Mouse (Mus musculus): ENCODE results near the gene Ssr4. TPM values are rescaled to one million over a fixed set of nuclear protein-coding genes. Genes with fewer than 3 reads are reported as not detected.

Ssr4 gene
- polyA plus RNA-seq, 1 experiment, result 239 TPM

DNA sequence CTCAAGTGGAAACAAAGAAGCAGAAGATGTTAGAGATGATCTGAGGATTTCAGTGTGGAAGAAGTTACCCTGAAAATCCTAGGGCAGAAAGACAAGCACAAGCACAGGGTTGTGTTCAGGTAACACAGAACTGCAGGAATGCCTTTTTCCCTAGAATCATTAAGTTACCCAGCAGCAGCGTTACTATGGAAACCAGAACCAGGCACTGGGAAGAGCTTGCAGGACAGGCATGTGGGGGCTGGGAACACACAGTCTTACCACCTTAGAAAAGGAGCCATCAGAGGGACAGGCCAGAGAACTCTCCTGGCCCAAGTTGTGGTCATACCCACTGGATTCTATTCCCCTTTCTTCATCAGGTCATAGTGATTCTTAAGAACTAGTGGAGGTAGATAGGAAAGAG is 19.0 kb downstream of the Ssr4 start:
- no peaks in the 10 kb centered on the region for H3K4me1 ChIP-seq (ENCODE audit: control insufficient read depth, insufficient read depth, low read length)
- H3K27me3 ChIP-seq (replicated peaks; ENCODE audit: control insufficient read depth, insufficient read depth, low read length), result no peaks in the 10 kb centered on the region
- H3K36me3 ChIP-seq (ENCODE audit: control insufficient read depth, insufficient read depth, low read length), result no peaks in the 10 kb centered on the region
- no peak for DNase-seq
- 32% methylated on average over 1 of the region's 1 CpGs for WGBS
- TF ChIP-seq POLR2A (IDR thresholded peaks at IDR 0.05; ENCODE audit: low read depth, low read length) (no peak), CTCF (conservative IDR thresholded peaks at IDR 0.05; ENCODE audit: insufficient read depth, insufficient read length, low read depth, low read length) (no peak)
- H3K27ac ChIP-seq (ENCODE audit: insufficient read depth, low read depth, low read length), result no peak overlapping the region
- no peak overlapping the region for H3K4me3 ChIP-seq (ENCODE audit: insufficient read depth, low read depth, low read length)

DNA sequence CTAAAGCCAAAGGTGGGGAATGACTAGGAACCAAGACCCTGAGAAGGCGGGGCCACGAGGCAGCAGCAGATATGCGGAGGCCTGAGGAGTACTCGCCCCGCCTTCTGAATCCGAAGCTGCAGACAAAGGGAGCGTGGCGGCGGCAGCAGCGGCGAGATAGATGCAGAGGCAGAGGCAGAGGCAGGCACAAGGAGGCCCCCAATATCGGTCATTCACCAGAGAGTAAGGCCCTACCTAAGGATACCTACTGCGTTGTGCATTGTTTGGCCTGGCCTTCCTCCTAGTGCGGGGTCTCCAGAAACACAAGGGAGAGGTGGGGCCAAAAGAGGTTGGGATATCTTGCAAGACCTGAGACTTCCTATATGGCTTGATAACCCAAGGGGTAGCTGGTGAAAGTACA is 28.2 kb downstream of the Ssr4 start:
- no peak for DNase-seq
- no peaks in the 10 kb centered on the region for H3K4me1 ChIP-seq (ENCODE audit: control insufficient read depth, insufficient read depth, low read length)
- WGBS, result 21% methylated on average over 14 of the region's 14 CpGs
- H3K27me3 ChIP-seq (replicated peaks; ENCODE audit: control insufficient read depth, insufficient read depth, low read length), result no peaks in the 10 kb centered on the region
- no peaks in the 10 kb centered on the region for H3K36me3 ChIP-seq (ENCODE audit: control insufficient read depth, insufficient read depth, low read length)
- no peak overlapping the region for H3K27ac ChIP-seq (ENCODE audit: insufficient read depth, low read depth, low read length)
- H3K4me3 ChIP-seq (ENCODE audit: insufficient read depth, low read depth, low read length), result no peak overlapping the region
- TF ChIP-seq CTCF (conservative IDR thresholded peaks at IDR 0.05; ENCODE audit: insufficient read depth, insufficient read length, low read depth, low read length) (no peak), POLR2A (IDR thresholded peaks at IDR 0.05; ENCODE audit: low read depth, low read length) (no peak)

DNA sequence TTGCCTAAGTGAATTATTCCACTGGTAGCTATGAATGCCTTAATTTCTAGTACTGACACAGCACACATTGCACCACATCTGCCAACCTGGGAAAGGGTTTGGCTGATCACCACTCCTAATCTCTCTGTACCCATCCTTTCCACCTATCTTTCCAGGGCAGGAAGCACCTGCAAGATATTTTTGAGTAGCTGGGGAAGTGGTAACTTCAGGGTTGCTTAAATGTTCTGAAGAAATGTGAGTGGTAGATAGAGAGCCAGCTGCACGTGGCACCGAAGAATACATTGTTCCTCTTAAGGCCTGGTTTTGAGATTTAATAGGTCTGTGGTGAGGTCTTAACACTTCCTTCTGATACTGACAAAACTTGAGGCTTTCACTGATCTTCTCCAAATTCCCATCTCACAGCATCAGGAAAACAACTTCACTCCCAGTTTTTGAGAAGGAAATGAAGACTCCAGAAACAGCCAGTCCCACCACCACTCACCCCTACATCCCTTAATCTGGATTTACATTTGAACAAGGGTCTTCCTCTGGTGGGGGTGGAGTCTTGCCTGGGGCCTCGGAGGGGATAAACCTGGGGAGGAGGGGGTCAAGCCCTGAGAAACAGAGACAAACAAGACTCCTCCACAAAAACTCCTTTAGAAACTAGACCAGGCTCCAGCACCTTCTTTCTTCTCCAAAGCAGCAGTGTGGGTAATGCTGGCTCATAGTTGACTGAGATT is 29.9 kb downstream of the Ssr4 start:
- Histone ChIP-seq H3K4me3 (ENCODE audit: insufficient read depth, low read depth, low read length) (no peak overlapping the region), H3K27ac (ENCODE audit: insufficient read depth, low read depth, low read length) (no peak overlapping the region), H3K27me3 (replicated peaks; ENCODE audit: control insufficient read depth, insufficient read depth, low read length) (no peaks in the 10 kb centered on the region), H3K36me3 (ENCODE audit: control insufficient read depth, insufficient read depth, low read length) (no peaks in the 10 kb centered on the region), H3K4me1 (ENCODE audit: control insufficient read depth, insufficient read depth, low read length) (no peaks in the 10 kb centered on the region)
- WGBS, result 49% methylated on average over 3 of the region's 3 CpGs
- TF ChIP-seq POLR2A (IDR thresholded peaks at IDR 0.05; ENCODE audit: low read depth, low read length) (no peak), CTCF (conservative IDR thresholded peaks at IDR 0.05; ENCODE audit: insufficient read depth, insufficient read length, low read depth, low read length) (no peak)
- no peak for DNase-seq

DNA sequence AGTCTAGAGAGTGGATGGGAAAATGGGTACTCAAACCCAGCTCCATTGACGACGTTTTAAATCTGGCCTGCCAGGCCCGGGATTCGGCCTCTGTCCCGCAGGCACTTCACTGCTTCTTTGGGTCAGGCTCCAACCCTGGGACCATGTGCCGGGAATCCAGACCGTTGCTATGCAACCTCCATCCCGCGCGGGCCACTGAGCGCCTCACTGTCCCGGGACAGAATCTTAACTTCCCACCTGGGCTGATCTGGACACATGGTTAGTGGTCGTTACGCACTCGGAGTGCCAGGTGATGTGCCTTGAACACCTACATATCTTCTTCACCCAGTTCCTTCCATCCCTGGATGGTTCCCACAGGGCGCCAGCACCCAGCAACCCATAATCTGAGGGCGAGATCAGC is 36.9 kb downstream of the Ssr4 start:
- no peaks in the 10 kb centered on the region for H3K36me3 ChIP-seq (ENCODE audit: control insufficient read depth, insufficient read depth, low read length)
- no peaks in the 10 kb centered on the region for H3K27me3 ChIP-seq (replicated peaks; ENCODE audit: control insufficient read depth, insufficient read depth, low read length)
- TF ChIP-seq CTCF (conservative IDR thresholded peaks at IDR 0.05; ENCODE audit: insufficient read depth, insufficient read length, low read depth, low read length), result no peak
- TF ChIP-seq POLR2A (IDR thresholded peaks at IDR 0.05; ENCODE audit: low read depth, low read length), result no peak
- H3K4me3 ChIP-seq (ENCODE audit: insufficient read depth, low read depth, low read length), result peak overlapping the region; percentile 72; the same call in 1 of the 2 replicates
- DNase-seq, result no peak
- H3K27ac ChIP-seq (ENCODE audit: insufficient read depth, low read depth, low read length), result no peak overlapping the region
- WGBS, result 9% methylated on average over 17 of the region's 17 CpGs
- no peaks in the 10 kb centered on the region for H3K4me1 ChIP-seq (ENCODE audit: control insufficient read depth, insufficient read depth, low read length)

DNA sequence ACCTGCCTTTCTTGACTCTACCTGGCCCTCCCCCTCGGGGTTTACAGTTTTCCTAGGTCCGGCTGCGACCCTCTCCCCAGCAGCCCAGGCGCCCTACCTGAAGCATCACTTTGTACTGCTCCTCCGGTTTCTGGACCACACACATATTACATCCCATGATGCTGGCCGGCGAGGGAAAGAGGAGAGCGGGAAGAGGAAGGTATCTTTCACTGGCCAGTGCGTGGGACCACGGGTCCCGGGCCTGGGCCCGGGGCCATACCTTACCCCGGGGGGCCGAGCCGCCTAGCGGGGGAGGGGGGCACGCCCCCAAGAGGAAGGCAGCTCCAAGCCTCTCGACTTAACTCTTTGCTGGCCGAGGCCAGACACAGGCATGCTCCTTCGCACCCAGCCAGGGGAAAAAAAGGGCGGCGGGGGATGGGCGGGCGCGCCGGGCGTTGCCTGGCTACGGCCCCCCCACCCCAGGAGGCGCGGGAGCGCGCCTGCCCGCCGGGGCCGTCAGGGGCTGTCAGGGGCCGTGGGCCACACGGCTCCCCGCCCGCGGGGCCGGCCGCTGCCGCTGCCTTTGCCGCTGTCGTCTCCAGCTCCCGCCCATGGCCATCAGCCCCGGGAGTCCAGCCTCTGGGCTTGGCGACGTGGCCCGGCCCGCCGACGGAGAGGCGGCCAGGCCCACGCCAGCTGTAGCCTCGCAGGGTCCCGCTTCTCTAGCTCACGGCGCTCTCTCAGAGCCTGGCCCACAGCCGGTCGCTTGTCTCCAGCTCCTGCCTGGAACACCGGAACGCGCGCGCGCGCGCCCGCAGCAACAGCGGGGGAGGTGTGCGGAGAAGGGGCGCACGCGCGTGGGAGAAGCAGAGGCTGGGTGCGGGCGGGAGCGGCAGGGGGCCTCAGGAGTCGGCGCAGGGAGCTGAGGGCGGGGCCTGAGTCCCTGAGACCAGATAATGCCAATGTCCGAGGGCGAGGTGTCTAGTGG is 37.6 kb downstream of the Ssr4 start, which contains the start of gene Pdzd4:
Gene Pdzd4, minus strand, starts transcription at position 785 of the 967 bp plus-strand sequence.
- no peaks in the 10 kb centered on the region for H3K27me3 ChIP-seq (replicated peaks; ENCODE audit: control insufficient read depth, insufficient read depth, low read length)
- DNase-seq, result peak; percentile 42
- no peaks in the 10 kb centered on the region for H3K4me1 ChIP-seq (ENCODE audit: control insufficient read depth, insufficient read depth, low read length)
- peak within 1 kb of the TSS; percentile 72 for H3K4me3 ChIP-seq (ENCODE audit: insufficient read depth, low read depth, low read length)
- no peak for TF ChIP-seq CTCF (conservative IDR thresholded peaks at IDR 0.05; ENCODE audit: insufficient read depth, insufficient read length, low read depth, low read length)
- no peak for TF ChIP-seq POLR2A (IDR thresholded peaks at IDR 0.05; ENCODE audit: low read depth, low read length)
- no peaks in the 10 kb centered on the region for H3K36me3 ChIP-seq (ENCODE audit: control insufficient read depth, insufficient read depth, low read length)
- WGBS, result 1% methylated on average over 36 of the region's 84 CpGs
- H3K27ac ChIP-seq (ENCODE audit: insufficient read depth, low read depth, low read length), result no peak within 1 kb of the TSS

DNA sequence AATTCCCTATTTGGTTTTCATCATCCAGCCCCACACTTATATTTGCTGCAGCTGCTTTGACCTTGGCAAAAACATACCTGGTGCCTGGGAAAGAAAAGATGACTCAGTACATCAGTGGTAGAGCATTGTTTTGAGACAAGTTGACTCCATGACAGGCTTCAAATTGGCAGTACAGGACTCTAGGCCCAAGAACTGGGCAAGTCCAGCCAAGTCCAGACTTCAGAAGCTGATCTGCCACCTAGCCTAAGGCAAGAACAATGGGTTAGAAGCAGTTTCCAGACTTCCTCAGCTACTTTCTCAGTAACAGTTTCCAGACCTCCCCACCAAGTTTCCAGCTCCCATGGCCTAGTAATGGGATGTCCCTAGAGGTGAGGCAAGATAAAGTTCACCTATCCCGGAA is 48.9 kb downstream of the Ssr4 start:
- TF ChIP-seq CTCF (conservative IDR thresholded peaks at IDR 0.05; ENCODE audit: insufficient read depth, insufficient read length, low read depth, low read length) (no peak), POLR2A (IDR thresholded peaks at IDR 0.05; ENCODE audit: low read depth, low read length) (no peak)
- no peak overlapping the region for H3K27ac ChIP-seq (ENCODE audit: insufficient read depth, low read depth, low read length)
- no peaks in the 10 kb centered on the region for H3K27me3 ChIP-seq (replicated peaks; ENCODE audit: control insufficient read depth, insufficient read depth, low read length)
- H3K4me1 ChIP-seq (ENCODE audit: control insufficient read depth, insufficient read depth, low read length), result no peaks in the 10 kb centered on the region
- H3K36me3 ChIP-seq (ENCODE audit: control insufficient read depth, insufficient read depth, low read length), result no peaks in the 10 kb centered on the region
- DNase-seq, result no peak
- H3K4me3 ChIP-seq (ENCODE audit: insufficient read depth, low read depth, low read length), result no peak overlapping the region
- 88% methylated on average over 1 of the region's 1 CpGs for WGBS

DNA sequence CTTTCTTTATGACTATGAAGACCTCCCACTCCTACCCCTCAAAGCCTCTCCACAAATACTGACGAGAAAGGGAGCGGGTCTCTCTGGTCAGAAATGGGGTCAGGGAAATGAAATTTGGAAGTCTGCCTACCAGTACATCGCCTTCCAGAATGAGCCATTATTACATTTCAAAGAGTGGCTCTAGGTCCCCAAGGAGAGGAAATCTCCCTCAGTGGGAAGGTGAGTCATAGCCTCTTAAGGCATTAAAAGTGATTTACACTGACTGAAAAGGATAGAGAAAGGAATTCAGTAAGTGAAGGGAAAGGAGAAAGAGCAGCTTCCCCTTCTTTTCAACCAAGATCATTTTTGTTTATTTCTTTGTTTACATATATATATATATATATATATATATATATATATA is 49.9 kb downstream of the Ssr4 start:
- H3K36me3 ChIP-seq (ENCODE audit: control insufficient read depth, insufficient read depth, low read length), result no peaks in the 10 kb centered on the region
- H3K4me1 ChIP-seq (ENCODE audit: control insufficient read depth, insufficient read depth, low read length), result no peaks in the 10 kb centered on the region
- H3K27me3 ChIP-seq (replicated peaks; ENCODE audit: control insufficient read depth, insufficient read depth, low read length), result no peaks in the 10 kb centered on the region
- WGBS, result 71% methylated on average over 3 of the region's 3 CpGs
- no peak for DNase-seq
- H3K4me3 ChIP-seq (ENCODE audit: insufficient read depth, low read depth, low read length), result no peak overlapping the region
- TF ChIP-seq POLR2A (IDR thresholded peaks at IDR 0.05; ENCODE audit: low read depth, low read length), result no peak
- no peak for TF ChIP-seq CTCF (conservative IDR thresholded peaks at IDR 0.05; ENCODE audit: insufficient read depth, insufficient read length, low read depth, low read length)
- H3K27ac ChIP-seq (ENCODE audit: insufficient read depth, low read depth, low read length), result no peak overlapping the region

Other genes starting within 250 kb of the Ssr4 start
- 8.4 and 9.2 TPM in 2 replicates for gene Dusp9, start 147.6 kb upstream of the Ssr4 start, polyA plus RNA-seq (2012; rRNA removed)
- gene Pnck, start 126.9 kb upstream of the Ssr4 start, polyA plus RNA-seq (2012; rRNA removed), result 1.3 and 2.3 TPM in 2 replicates
- gene Slc6a8, start 113.9 kb upstream of the Ssr4 start, polyA plus RNA-seq (2012; rRNA removed), result 228 and 237 TPM in 2 replicates
- 81.7 and 111 TPM in 2 replicates for gene Bcap31, start 70.9 kb upstream of the Ssr4 start, polyA plus RNA-seq (2012; rRNA removed)
- 20.0 and 20.2 TPM in 2 replicates for gene Abcd1, start 70.4 kb upstream of the Ssr4 start, polyA plus RNA-seq (2012; rRNA removed)
- gene Plxnb3, start 29.9 kb upstream of the Ssr4 start, polyA plus RNA-seq (2012; rRNA removed), result 0.58 and 0.83 TPM in 2 replicates
- gene Srpk3, start 12.6 kb upstream of the Ssr4 start, polyA plus RNA-seq (2012; rRNA removed), result 2.6 and 4.0 TPM in 2 replicates
- gene Idh3g, start 131 bp upstream of the Ssr4 start, polyA plus RNA-seq (2012; rRNA removed), result 749 and 831 TPM in 2 replicates
- gene Pdzd4, start 37.9 kb downstream of the Ssr4 start, polyA plus RNA-seq (2012; rRNA removed), result 0.88 and 0.94 TPM in 2 replicates
- 35.3 and 41.0 TPM in 2 replicates for gene Avpr2, start 105.1 kb downstream of the Ssr4 start, polyA plus RNA-seq (2012; rRNA removed)
- 26.5 TPM in 2 replicates for gene L1cam, start 109.1 kb downstream of the Ssr4 start, polyA plus RNA-seq (2012; rRNA removed)
- 8.9 and 15.5 TPM in 2 replicates for gene Arhgap4, start 134.8 kb downstream of the Ssr4 start, polyA plus RNA-seq (2012; rRNA removed)
- 61.3 and 69.7 TPM in 2 replicates for gene Naa10, start 134.9 kb downstream of the Ssr4 start, polyA plus RNA-seq (2012; rRNA removed)
- 125 and 144 TPM in 2 replicates for gene Renbp, start 143.8 kb downstream of the Ssr4 start, polyA plus RNA-seq (2012; rRNA removed)
- 34.3 and 37.3 TPM in 2 replicates for gene Hcfc1, start 179.3 kb downstream of the Ssr4 start, polyA plus RNA-seq (2012; rRNA removed)
- gene Irak1, start 236.9 kb downstream of the Ssr4 start, polyA plus RNA-seq (2012; rRNA removed), result 91.7 and 131 TPM in 2 replicates

Data from kidney, adult 2 months (tissue).